Mouse (Mus musculus) forebrain, embryonic 13.5 days (tissue): Measurements from ENCODE around the gene Slc25a42. TPM values are rescaled to one million over a fixed set of nuclear protein-coding genes. Genes with fewer than 3 reads are reported as not detected.

ENCODE experiments used
- ATAC-seq: fragments of 200-750 bp; cut with Nextera tagmentation; 2 replicates; pipeline ENCODE4 v1.8.0; 2017
- H3K27ac ChIP-seq: fragments of 300-500 bp; sonication (generic); 2 replicates; pipeline ENCODE4 v1.5.1; 2015; ENCODE audit warnings: inconsistent platforms, mild to moderate bottlenecking, moderate library complexity
- H3K27me3 ChIP-seq: fragments of 300-500 bp; sonication (generic); 2 replicates; pipeline ENCODE4 v1.6.1; 2015; ENCODE audit warnings: mild to moderate bottlenecking, inconsistent platforms
- H3K36me3 ChIP-seq: fragments of 300-500 bp; sonication (generic); 2 replicates; pipeline ENCODE4 v1.6.1; 2015; ENCODE audit warnings: mild to moderate bottlenecking, inconsistent platforms; ENCODE audit not compliant: poor library complexity, severe bottlenecking
- H3K4me1 ChIP-seq: fragments of 300-500 bp; sonication (generic); 2 replicates; pipeline ENCODE4 v1.6.1; 2015; ENCODE audit warnings: inconsistent platforms
- H3K4me2 ChIP-seq: fragments of 300-500 bp; sonication (generic); 2 replicates; pipeline ENCODE4 v1.6.1; 2015; ENCODE audit warnings: inconsistent platforms, mild to moderate bottlenecking, moderate library complexity
- H3K4me3 ChIP-seq: fragments of 300-500 bp; sonication (generic); 2 replicates; pipeline ENCODE4 v1.5.1; 2015; ENCODE audit warnings: mild to moderate bottlenecking, inconsistent platforms
- H3K9ac ChIP-seq: fragments of 300-500 bp; sonication (generic); 2 replicates; pipeline ENCODE4 v1.6.1; 2015; ENCODE audit warnings: mild to moderate bottlenecking, inconsistent platforms
- H3K9me3 ChIP-seq: fragments of 300-500 bp; sonication (generic); replicated peaks from 2 replicates; pipeline ENCODE4 v1.6.1; 2016; ENCODE audit warnings: inconsistent platforms
- WGBS: fragments of 180-500 bp; shearing (Covaris S2); methylation state at CpG from one replicate; pipeline ENCODE4 v1.1.7; 2015; 5-methylcytosine and 5-hydroxymethylcytosine counted together
- polyA plus RNA-seq: library from polyadenylated mRNA; unstranded; fragments of >200 nt; fragmentation: Nextera tagmentation; extraction: Ambion mirVana; gene quantifications from 2 replicates; pipeline ENCODE4 v1.2.1, GENCODE M21; 2015

Gene Slc25a42
- polyA plus RNA-seq, 1 experiment from 2014 or later: 2.0 TPM

GRCm38 (mm10) chr8:70211726-70212111 is 386 bp downstream of the Slc25a42 start:
- H3K36me3 ChIP-seq: no peaks in the 10 kb centered on the region
- no peaks in the 10 kb centered on the region for H3K9me3 ChIP-seq
- no peak for ATAC-seq
- peak overlapping the region; percentile 63 for H3K9ac ChIP-seq
- H3K4me1 ChIP-seq: peaks cover 13% of the 10 kb centered on the region
- H3K27ac ChIP-seq: no peak overlapping the region
- WGBS: 2% methylated on average over 31 of the region's 31 CpGs
- peaks cover 42% of the 10 kb centered on the region for H3K27me3 ChIP-seq
- peak overlapping the region; percentile 96 for H3K4me2 ChIP-seq
- peak overlapping the region; percentile 60 for H3K4me3 ChIP-seq

GRCm38 (mm10) chr8:70211275-70211674 is 830 bp downstream of the Slc25a42 start:
- H3K27ac ChIP-seq: no peak overlapping the region
- WGBS: 100% methylated on average over 1 of the region's 1 CpGs

GRCm38 (mm10) chr8:70210538-70210937 is 1.6 kb downstream of the Slc25a42 start:
- 39% methylated on average over 8 of the region's 8 CpGs for WGBS
- Histone ChIP-seq H3K4me2 (peak overlapping the region; percentile 96; the same call in 1 of the 2 replicates), H3K9me3 (no peaks in the 10 kb centered on the region), H3K36me3 (no peaks in the 10 kb centered on the region), H3K27ac (no peak overlapping the region), H3K4me1 (peaks cover 13% of the 10 kb centered on the region), H3K4me3 (0 out of 2 replicates have a peak overlapping the region, but pooled peaks have one; percentile 60), H3K27me3 (peaks cover 41% of the 10 kb centered on the region), H3K9ac (no peak overlapping the region)
- no peak for ATAC-seq

More at GRCm38 (mm10) chr8:70211275-70211674, 830 bp downstream of the Slc25a42 start:
- Histone ChIP-seq H3K36me3 (no peaks in the 10 kb centered on the region), H3K4me1 (peaks cover 13% of the 10 kb centered on the region), H3K9me3 (no peaks in the 10 kb centered on the region), H3K4me2 (peak overlapping the region; percentile 96), H3K9ac (peak overlapping the region; percentile 63), H3K27me3 (peaks cover 42% of the 10 kb centered on the region), H3K4me3 (peak overlapping the region; percentile 60)
- no peak for ATAC-seq

GRCm38 (mm10) chr8:70208130-70208529 is 4.0 kb downstream of the Slc25a42 start:
- WGBS: 21% methylated on average over 1 of the region's 1 CpGs
- H3K4me2 ChIP-seq: no peak overlapping the region
- no peak overlapping the region for H3K4me3 ChIP-seq
- peaks cover 31% of the 10 kb centered on the region for H3K27me3 ChIP-seq
- H3K9me3 ChIP-seq: no peaks in the 10 kb centered on the region
- H3K4me1 ChIP-seq: peaks cover 10% of the 10 kb centered on the region
- no peak overlapping the region for H3K9ac ChIP-seq
- no peaks in the 10 kb centered on the region for H3K36me3 ChIP-seq
- no peak overlapping the region for H3K27ac ChIP-seq
- ATAC-seq: no peak

GRCm38 (mm10) chr8:70204757-70205156 is 7.3 kb downstream of the Slc25a42 start:
- H3K4me1 ChIP-seq: peaks cover 9% of the 10 kb centered on the region; the same call in 1 of the 2 replicates
- no peaks in the 10 kb centered on the region for H3K9me3 ChIP-seq
- no peak overlapping the region for H3K4me3 ChIP-seq
- no peak overlapping the region for H3K27ac ChIP-seq
- no peak overlapping the region for H3K4me2 ChIP-seq
- peaks cover 15% of the 10 kb centered on the region for H3K27me3 ChIP-seq
- H3K36me3 ChIP-seq: no peaks in the 10 kb centered on the region
- 80% methylated on average over 1 of the region's 1 CpGs for WGBS
- no peak overlapping the region for H3K9ac ChIP-seq
- ATAC-seq: no peak

- Histone ChIP-seq H3K4me1 (peaks cover 15% of the 10 kb centered on the region; the same call in 1 of the 2 replicates), H3K4me2 (no peak overlapping the region), H3K27me3 (0 out of 2 replicates have a peak, but pooled peaks cover under 1% of the 10 kb centered on the region), H3K27ac (no peak overlapping the region), H3K4me3 (no peak overlapping the region), H3K36me3 (no peaks in the 10 kb centered on the region), H3K9me3 (no peaks in the 10 kb centered on the region), H3K9ac (no peak overlapping the region)
- no peak for ATAC-seq
- WGBS: 77% methylated on average over 4 of the region's 4 CpGs
Observed at GRCm38 (mm10) chr8:70203072-70203471, 9.0 kb downstream of the Slc25a42 start.

- Histone ChIP-seq H3K27me3 (no peaks in the 10 kb centered on the region), H3K4me2 (no peak overlapping the region), H3K27ac (no peak overlapping the region), H3K4me1 (peaks cover 21% of the 10 kb centered on the region; the same call in 1 of the 2 replicates), H3K9ac (no peak overlapping the region), H3K9me3 (no peaks in the 10 kb centered on the region), H3K4me3 (no peak overlapping the region), H3K36me3 (no peaks in the 10 kb centered on the region)
- ATAC-seq: no peak
- WGBS: 90% methylated on average over 3 of the region's 3 CpGs
Observed at GRCm38 (mm10) chr8:70201417-70201816, 10.7 kb downstream of the Slc25a42 start.

- peak; percentile 67 for ATAC-seq
- no peaks in the 10 kb centered on the region for H3K36me3 ChIP-seq
- no peaks in the 10 kb centered on the region for H3K27me3 ChIP-seq
- H3K9me3 ChIP-seq: no peaks in the 10 kb centered on the region
- no peak overlapping the region for H3K9ac ChIP-seq
- H3K27ac ChIP-seq: peak overlapping the region; percentile 48
- no peak overlapping the region for H3K4me2 ChIP-seq
- WGBS: 72% methylated on average over 5 of the region's 5 CpGs
- H3K4me3 ChIP-seq: no peak overlapping the region
- peaks cover 21% of the 10 kb centered on the region; the same call in 1 of the 2 replicates for H3K4me1 ChIP-seq
Observed at GRCm38 (mm10) chr8:70200098-70200681, 11.9 kb downstream of the Slc25a42 start.

GRCm38 (mm10) chr8:70197603-70198002 is 14.5 kb downstream of the Slc25a42 start:
- H3K9me3 ChIP-seq: no peaks in the 10 kb centered on the region
- peak overlapping the region; percentile 34 for H3K9ac ChIP-seq
- no peaks in the 10 kb centered on the region for H3K27me3 ChIP-seq
- H3K4me2 ChIP-seq: no peak overlapping the region
- ATAC-seq: no peak
- H3K27ac ChIP-seq: no peak overlapping the region
- H3K4me1 ChIP-seq: peaks cover 21% of the 10 kb centered on the region; the same call in 1 of the 2 replicates
- WGBS: 35% methylated on average over 7 of the region's 7 CpGs
- no peak overlapping the region for H3K4me3 ChIP-seq
- H3K36me3 ChIP-seq: no peaks in the 10 kb centered on the region

- Histone ChIP-seq H3K4me1 (peaks cover 20% of the 10 kb centered on the region; the same call in 1 of the 2 replicates), H3K4me2 (no peak overlapping the region), H3K27me3 (no peaks in the 10 kb centered on the region), H3K36me3 (no peaks in the 10 kb centered on the region), H3K4me3 (no peak overlapping the region), H3K27ac (no peak overlapping the region), H3K9ac (no peak overlapping the region), H3K9me3 (no peaks in the 10 kb centered on the region)
- ATAC-seq: no peak
- WGBS: 76% methylated on average over 2 of the region's 2 CpGs
Observed at GRCm38 (mm10) chr8:70195762-70196161, 16.3 kb downstream of the Slc25a42 start.

GRCm38 (mm10) chr8:70194191-70194590 is 17.9 kb downstream of the Slc25a42 start:
- Histone ChIP-seq H3K27me3 (no peaks in the 10 kb centered on the region), H3K27ac (no peak overlapping the region), H3K4me1 (peaks cover 12% of the 10 kb centered on the region; the same call in 1 of the 2 replicates), H3K4me3 (no peak overlapping the region), H3K9me3 (no peaks in the 10 kb centered on the region), H3K4me2 (no peak overlapping the region), H3K36me3 (no peaks in the 10 kb centered on the region), H3K9ac (no peak overlapping the region; the same call in 1 of the 2 replicates)
- 89% methylated on average over 3 of the region's 3 CpGs for WGBS
- ATAC-seq: no peak

- Histone ChIP-seq H3K9me3 (no peaks in the 10 kb centered on the region), H3K9ac (peak overlapping the region; percentile 16; the same call in 1 of the 2 replicates), H3K4me3 (no peak overlapping the region), H3K4me1 (peaks cover 7% of the 10 kb centered on the region; the same call in 1 of the 2 replicates), H3K27me3 (no peaks in the 10 kb centered on the region), H3K4me2 (no peak overlapping the region), H3K36me3 (no peaks in the 10 kb centered on the region), H3K27ac (no peak overlapping the region)
- WGBS: 74% methylated on average over 5 of the region's 5 CpGs
- ATAC-seq: no peak
Observed at GRCm38 (mm10) chr8:70193238-70193637, 18.9 kb downstream of the Slc25a42 start.
